Mouse (Mus musculus): ENCODE measurements around the gene Orm1.

GRCm38 (mm10) chr4:63296263-63296662 lies 48.1 kb upstream of the Orm1 start:
- TF ChIP-seq POLR2A (IDR thresholded peaks at IDR 0.05; ENCODE audit: insufficient read length, low read depth) (no peak), TCF12 (IDR thresholded peaks at IDR 0.05; ENCODE audit: insufficient read depth, poor library complexity, severe bottlenecking) (no peak), MAX (IDR thresholded peaks at IDR 0.05; ENCODE audit: low read depth) (no peak), MYOD1 (IDR thresholded peaks at IDR 0.05; ENCODE audit: control insufficient read depth in 1 of 3, insufficient read length in 2 of 3, low read depth in 2 of 3) (no peak), E2F4 (IDR thresholded peaks at IDR 0.05; ENCODE audit: insufficient read depth) (no peak)

All from myocyte (in vitro differentiated cells).